Mouse (Mus musculus): ENCODE data around the gene Gm8237. TPM values are rescaled to one million over a fixed set of nuclear protein-coding genes. Genes with fewer than 3 reads are reported as not detected.

Gene Gm8237
- polyA plus RNA-seq, 1 experiment from 2014 or later: 0.28 TPM

Other genes starting within 250 kb of the Gm8237 start
- gene Gm8265, start 247.4 kb downstream of the Gm8237 start, polyA plus RNA-seq (2014; fragmentation: Nextera tagmentation; extraction: Ambion mirVana): not detected in 2 replicates
- not detected in 2 replicates for gene Gm9603, start 192.9 kb downstream of the Gm8237 start, polyA plus RNA-seq (2014; fragmentation: Nextera tagmentation; extraction: Ambion mirVana)
- gene Gm3373, start 138.8 kb downstream of the Gm8237 start, polyA plus RNA-seq (2014; fragmentation: Nextera tagmentation; extraction: Ambion mirVana): 0.68 TPM in 1 of 2 replicates, not detected in the other
- 0.53 and 1.0 TPM in 2 replicates for gene Gm3383, start 72.4 kb downstream of the Gm8237 start, polyA plus RNA-seq (2014; fragmentation: Nextera tagmentation; extraction: Ambion mirVana)
- not detected in 2 replicates for gene Gm3424, start 50.1 kb downstream of the Gm8237 start, polyA plus RNA-seq (2014; fragmentation: Nextera tagmentation; extraction: Ambion mirVana)
- gene Gm3248, start 81.4 kb upstream of the Gm8237 start, polyA plus RNA-seq (2014; fragmentation: Nextera tagmentation; extraction: Ambion mirVana): 0.46 and 0.62 TPM in 2 replicates
- not detected in 2 replicates for gene Gm3453, start 98.8 kb upstream of the Gm8237 start, polyA plus RNA-seq (2014; fragmentation: Nextera tagmentation; extraction: Ambion mirVana)
- gene Gm6337, start 177.9 kb upstream of the Gm8237 start, polyA plus RNA-seq (2014; fragmentation: Nextera tagmentation; extraction: Ambion mirVana): not detected in 2 replicates
- gene Gm8206, start 213.6 kb upstream of the Gm8237 start, polyA plus RNA-seq (2014; fragmentation: Nextera tagmentation; extraction: Ambion mirVana): 0.34 and 1.2 TPM in 2 replicates
- gene Gm3468, start 228.3 kb upstream of the Gm8237 start, polyA plus RNA-seq (2014; fragmentation: Nextera tagmentation; extraction: Ambion mirVana): 2.6 TPM in 2 replicates
- gene Gm3476, start 245.4 kb upstream of the Gm8237 start, polyA plus RNA-seq (2014; fragmentation: Nextera tagmentation; extraction: Ambion mirVana): not detected in 2 replicates